8 mouse cellular contexts compared by ENCODE assay signal in the genomic region with DNA sequence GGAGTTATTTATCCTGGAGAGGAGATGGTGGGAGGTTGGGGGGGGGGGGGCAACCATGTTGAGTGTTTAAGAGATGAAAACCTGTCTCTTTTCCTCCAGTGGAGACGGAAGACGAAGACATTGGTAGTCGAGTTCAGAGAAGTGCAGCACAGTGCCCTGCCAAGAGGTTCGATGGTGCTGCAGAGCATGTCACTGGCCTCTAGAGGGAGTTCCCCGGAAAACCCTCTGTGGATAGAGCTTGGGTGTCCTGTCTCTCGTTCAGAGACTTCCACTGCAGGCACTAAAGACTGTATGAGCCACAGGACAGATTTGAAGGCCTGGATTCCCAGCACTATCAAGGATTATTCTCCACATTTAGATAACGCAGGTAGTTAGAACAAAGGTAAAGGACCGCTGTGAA.
DNase-seq lines count a peak whose midpoint lies in the region; ATAC-seq and TF ChIP-seq lines count a peak whose summit lies in the region.

No protein-coding gene starts in this region.

- no peak overlapping the region for H3K4me3 ChIP-seq in thymus, adult 2 months (ENCODE audit: control insufficient read depth, insufficient read depth, low read length)
- H3K4me3 ChIP-seq in hindbrain, embryonic 15.5 days, result no peak overlapping the region
- no peak overlapping the region for H3K4me3 ChIP-seq in limb, embryonic 12.5 days (replicated peaks)
- H3K4me3 ChIP-seq in midbrain, postnatal 0 days (ENCODE audit: low read depth, low read length), result no peak overlapping the region

- no peak overlapping the region for H3K27ac ChIP-seq in thymus, adult 2 months (ENCODE audit: control insufficient read depth, insufficient read depth, low read length)
- H3K27ac ChIP-seq in hindbrain, embryonic 15.5 days (replicated peaks), result no peak overlapping the region
- H3K27ac ChIP-seq in limb, embryonic 12.5 days, result no peak overlapping the region
- H3K27ac ChIP-seq in midbrain, postnatal 0 days (ENCODE audit: low read depth, low read length), result no peak overlapping the region

- no peak for TF ChIP-seq CTCF in thymus, adult 2 months (IDR thresholded peaks at IDR 0.05; ENCODE audit: borderline replicate concordance, control insufficient read depth, extremely low read depth, insufficient read depth, low read length, poor library complexity)
- peak; percentile 66 for TF ChIP-seq CTCF in midbrain, postnatal 0 days (IDR thresholded peaks at IDR 0.05)

- 0 out of 2 replicates have a peak, but pooled peaks have one; percentile 4 for ATAC-seq in hindbrain, embryonic 15.5 days (ENCODE audit: low FRiP score, low read depth)
- ATAC-seq in limb, embryonic 12.5 days (ENCODE audit: insufficient number of reproducible peaks, insufficient read depth, low FRiP score, low TSS enrichment, low read depth), result peak; percentile 56; the same call in 1 of the 2 replicates
- ATAC-seq in midbrain, postnatal 0 days (ENCODE audit: low FRiP score), result peak; percentile 51; the same call in 1 of the 2 replicates

- no peak for TF ChIP-seq POLR2A in thymus, adult 2 months (IDR thresholded peaks at IDR 0.05; ENCODE audit: control insufficient read depth, extremely low read depth, insufficient read depth, low read length, poor library complexity)

- no peaks in the 10 kb centered on the region for H3K4me1 ChIP-seq in thymus, adult 2 months (replicated peaks; ENCODE audit: control insufficient read depth, insufficient read depth, low read length)
- H3K4me1 ChIP-seq in hindbrain, embryonic 15.5 days (replicated peaks), result peaks cover 15% of the 10 kb centered on the region
- H3K4me1 ChIP-seq in limb, embryonic 12.5 days (replicated peaks), result peaks cover 19% of the 10 kb centered on the region
- H3K4me1 ChIP-seq in midbrain, postnatal 0 days (ENCODE audit: insufficient read depth, low read length), result 0 out of 2 replicates have a peak, but pooled peaks cover 2% of the 10 kb centered on the region

- 22% methylated on average over 8 of the region's 8 CpGs for WGBS in thymus, adult 2 months
- 25% methylated on average over 8 of the region's 8 CpGs for WGBS in hindbrain, embryonic 15.5 days
- 28% methylated on average over 8 of the region's 8 CpGs for whole genome bisulfite sequencing in limb, embryonic 12.5 days
- WGBS in midbrain, postnatal 0 days, result 30% methylated on average over 8 of the region's 8 CpGs

- H3K9ac ChIP-seq in hindbrain, embryonic 15.5 days, result no peak overlapping the region
- no peak overlapping the region for H3K9ac ChIP-seq in limb, embryonic 12.5 days (replicated peaks)
- H3K9ac ChIP-seq in midbrain, postnatal 0 days (replicated peaks; ENCODE audit: low read length, poor library complexity, severe bottlenecking), result no peak overlapping the region

- DNase-seq in thymus, adult 2 months, result peak; percentile 23
- DNase-seq in thymus, adult 18-20 months, result no peak
- DNase-seq in cerebellum, adult 9-11 months, result peak; percentile 76
- peak; percentile 31 to 49 for DNase-seq in gastrocnemius, adult 8-10 months (ENCODE audit: low spot score in 2 of 2)
- peak; percentile 56 for DNase-seq in midbrain, postnatal 0 days (ENCODE audit: low spot score)
- DNase-seq in frontal cortex, postnatal 14 days (ENCODE audit: low spot score in 2 of 2), result no peak

- H3K27me3 ChIP-seq in thymus, adult 2 months (ENCODE audit: control insufficient read depth, insufficient read depth, low read length), result no peaks in the 10 kb centered on the region
- no peaks in the 10 kb centered on the region for H3K27me3 ChIP-seq in hindbrain, embryonic 15.5 days
- no peaks in the 10 kb centered on the region for H3K27me3 ChIP-seq in limb, embryonic 12.5 days
- no peaks in the 10 kb centered on the region for H3K27me3 ChIP-seq in midbrain, postnatal 0 days (ENCODE audit: insufficient read depth, low read length)

- H3K9me3 ChIP-seq in hindbrain, embryonic 15.5 days, result no peaks in the 10 kb centered on the region
- H3K9me3 ChIP-seq in limb, embryonic 12.5 days, result no peaks in the 10 kb centered on the region
- no peaks in the 10 kb centered on the region for H3K9me3 ChIP-seq in midbrain, postnatal 0 days (ENCODE audit: low read length)

- H3K36me3 ChIP-seq in thymus, adult 2 months (ENCODE audit: control insufficient read depth, insufficient read depth, low read length), result no peaks in the 10 kb centered on the region
- H3K36me3 ChIP-seq in hindbrain, embryonic 15.5 days, result no peaks in the 10 kb centered on the region
- H3K36me3 ChIP-seq in limb, embryonic 12.5 days, result no peaks in the 10 kb centered on the region
- H3K36me3 ChIP-seq in midbrain, postnatal 0 days (ENCODE audit: insufficient read depth, low read length), result no peaks in the 10 kb centered on the region

- no peak overlapping the region for H3K4me2 ChIP-seq in hindbrain, embryonic 15.5 days
- H3K4me2 ChIP-seq in limb, embryonic 12.5 days, result 0 out of 2 replicates have a peak overlapping the region, but pooled peaks have one; percentile 11
- H3K4me2 ChIP-seq in midbrain, postnatal 0 days (ENCODE audit: low read depth, low read length, poor library complexity, severe bottlenecking), result no peak overlapping the region

Comparison
In these comparisons a context has a peak if more than half of its experiments do, and no peak if none do; other contexts are left out.
1. DNase-seq: peak in thymus, adult 2 months (single experiment), cerebellum, adult 9-11 months (single experiment), gastrocnemius, adult 8-10 months (2 of 2) and midbrain, postnatal 0 days (single experiment); none in thymus, adult 18-20 months (0 of 2) and frontal cortex, postnatal 14 days (0 of 2).
2. ATAC-seq: peak in every context shown above with its lines; median percentile 56 in limb, embryonic 12.5 days; 51 in midbrain, postnatal 0 days; 4 in hindbrain, embryonic 15.5 days.